In the genomic region with DNA sequence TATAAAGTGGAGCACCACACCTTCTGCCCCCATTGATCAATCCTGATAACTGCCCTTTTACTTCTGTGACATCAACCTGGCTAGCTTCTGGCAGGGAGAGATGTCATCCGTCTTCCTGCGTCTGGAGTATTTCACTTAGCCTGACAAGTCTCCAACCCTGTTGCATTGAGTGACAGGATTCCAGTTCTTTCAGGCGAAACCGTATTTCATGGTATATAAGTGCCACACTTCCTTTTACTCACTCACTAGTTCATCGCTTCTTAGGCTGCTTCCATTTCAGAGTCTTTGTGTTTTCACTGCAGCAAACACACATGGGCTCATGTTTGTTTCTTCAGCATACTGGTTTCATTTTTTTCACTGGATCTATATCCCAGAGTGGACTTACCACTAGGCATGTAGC, we compare ENCODE assay signal across 22 mouse cellular contexts. TPM values are rescaled to one million over a fixed set of nuclear protein-coding genes. Genes with fewer than 3 reads are reported as not detected.
DNase-seq lines count a peak whose midpoint lies in the region; ATAC-seq and TF ChIP-seq lines count a peak whose summit lies in the region.
"Had no signal": no experiment of that assay in that cellular context is flagged by ENCODE, and none has a peak within 500 bp of the region (broad histone marks: within the 10 kb centered on the region; RNA-seq: fewer than 3 reads in every experiment).

No protein-coding gene starts in this region.

- H3K27ac ChIP-seq in lung, embryonic 14.5 days (ENCODE audit: low read depth) = no peak overlapping the region
- H3K27ac ChIP-seq in heart, embryonic 15.5 days = no peak overlapping the region
- H3K27ac ChIP-seq: forebrain, embryonic 13.5 days; gastrocnemius, adult 2 months; hindbrain, embryonic 10.5 days; kidney, postnatal 0 days; layer of hippocampus, adult 2 months; limb, embryonic 13.5 days; liver, embryonic 15.5 days had no signal

- DNase-seq in heart, adult 11 months = peak; percentile 59
- no peak for DNase-seq in heart, adult 9 months (ENCODE audit: low spot score in 2 of 2)
- DNase-seq in lung, embryonic 14.5 days = peak; percentile 47
- no peak for DNase-seq in lung, postnatal 36 days
- DNase-seq in R1 (ENCODE audit: low read depth, low spot score) = peak; percentile 23
- no peak for DNase-seq in spleen, postnatal 14 days (ENCODE audit: low spot score in 2 of 2)
- no peak for DNase-seq in left cerebral cortex, adult 18-20 months (ENCODE audit: low spot score in 2 of 2)
- DNase-seq: cerebellum, postnatal 14 days; gastrocnemius, adult 2 months had no signal

- H3K27me3 ChIP-seq in lung, embryonic 14.5 days (ENCODE audit: insufficient read depth, low read length) = no peaks in the 10 kb centered on the region
- H3K27me3 ChIP-seq in heart, embryonic 15.5 days = no peaks in the 10 kb centered on the region
- H3K27me3 ChIP-seq: forebrain, embryonic 13.5 days; limb, embryonic 13.5 days; Patski had no signal

- no peak for ATAC-seq in lung, embryonic 14.5 days (ENCODE audit: insufficient read depth)
- 0 out of 2 replicates have a peak, but pooled peaks have one; percentile 22 for ATAC-seq in heart, embryonic 15.5 days (replicated peaks; ENCODE audit: insufficient number of reproducible peaks, insufficient read depth, low FRiP score, low read depth)
- ATAC-seq: forebrain, embryonic 13.5 days; Patski had no signal

- 17% methylated on average over 5 of the region's 5 CpGs for WGBS in lung, embryonic 14.5 days
- 13% methylated on average over 5 of the region's 5 CpGs for WGBS in heart, embryonic 15.5 days

- no peak overlapping the region for H3K9ac ChIP-seq in lung, embryonic 14.5 days
- H3K9ac ChIP-seq in heart, embryonic 15.5 days = no peak overlapping the region
- H3K9ac ChIP-seq: forebrain, embryonic 13.5 days; limb, embryonic 13.5 days; liver, embryonic 15.5 days had no signal

- H3K4me2 ChIP-seq in lung, embryonic 14.5 days = no peak overlapping the region
- H3K4me2 ChIP-seq in heart, embryonic 15.5 days = peak overlapping the region; percentile 37
- H3K4me2 ChIP-seq: forebrain, embryonic 13.5 days; limb, embryonic 13.5 days; liver, embryonic 15.5 days had no signal

- no peak overlapping the region for H3K4me3 ChIP-seq in lung, embryonic 14.5 days (ENCODE audit: low read depth, low read length)
- no peak overlapping the region for H3K4me3 ChIP-seq in heart, embryonic 15.5 days
- H3K4me3 ChIP-seq: forebrain, embryonic 13.5 days; gastrocnemius, adult 2 months; hindbrain, embryonic 10.5 days; layer of hippocampus, adult 2 months; limb, embryonic 13.5 days; liver, embryonic 15.5 days had no signal

- H3K4me1 ChIP-seq in lung, embryonic 14.5 days (ENCODE audit: insufficient read depth) = 0 out of 2 replicates have a peak, but pooled peaks cover 2% of the 10 kb centered on the region
- 0 out of 2 replicates have a peak, but pooled peaks cover 3% of the 10 kb centered on the region for H3K4me1 ChIP-seq in heart, embryonic 15.5 days (replicated peaks)
- H3K4me1 ChIP-seq: forebrain, embryonic 13.5 days; hindbrain, embryonic 10.5 days had no signal

- no peaks in the 10 kb centered on the region for H3K36me3 ChIP-seq in lung, embryonic 14.5 days (ENCODE audit: insufficient read depth)
- H3K36me3 ChIP-seq in heart, embryonic 15.5 days = no peaks in the 10 kb centered on the region
- H3K36me3 ChIP-seq: hindbrain, embryonic 10.5 days; limb, embryonic 13.5 days; liver, embryonic 15.5 days had no signal

- no peak for TF ChIP-seq CTCF in lung, embryonic 14.5 days (IDR thresholded peaks at IDR 0.05; ENCODE audit: low read depth)

- no peaks in the 10 kb centered on the region for H3K9me3 ChIP-seq in lung, embryonic 14.5 days (ENCODE audit: low read depth, low read length)
- no peaks in the 10 kb centered on the region for H3K9me3 ChIP-seq in heart, embryonic 15.5 days (replicated peaks)
- H3K9me3 ChIP-seq: forebrain, embryonic 13.5 days; hindbrain, embryonic 10.5 days; limb, embryonic 13.5 days; liver, embryonic 15.5 days had no signal

RNA-seq across cellular contexts. Expression of a gene that starts 19.5 kb away (rescaled TPM):
- 92.2 and 97.4 TPM in 2 replicates for polyA plus RNA-seq in lung, embryonic 14.5 days (2014; fragmentation: Nextera tagmentation; extraction: Ambion mirVana)
- polyA plus RNA-seq in heart, embryonic 15.5 days (2015; fragmentation: Nextera tagmentation; extraction: Ambion mirVana) = 53.9 and 55.2 TPM in 2 replicates
- total RNA-seq in left cerebral cortex, adult 18-20 months (2021) = 10 to 100 TPM; 95.5 to 97.3 TPM

RNA-seq across cellular contexts. Expression of a gene that starts 40.4 kb away (rescaled TPM):
- not detected in 2 replicates for polyA plus RNA-seq in lung, embryonic 14.5 days (2014; fragmentation: Nextera tagmentation; extraction: Ambion mirVana)
- polyA plus RNA-seq in heart, embryonic 15.5 days (2015; fragmentation: Nextera tagmentation; extraction: Ambion mirVana) = not detected in 2 replicates
- total RNA-seq in left cerebral cortex, adult 18-20 months (2021) = not detected
- total RNA-seq: gastrocnemius, adult 2 months; layer of hippocampus, adult 2 months had no signal
- polyA plus RNA-seq: forebrain, embryonic 13.5 days; hindbrain, embryonic 10.5 days; intestine, embryonic 14.5 days; kidney, postnatal 0 days; limb, embryonic 13.5 days; liver, embryonic 15.5 days; neural tube, embryonic 14.5 days; small intestine, adult 2 months; stomach, embryonic 14.5 days; thymus, postnatal 0 days had no signal

Comparison
In these comparisons a context has a peak if more than half of its experiments do, and no peak if none do; other contexts are left out.
1. DNase-seq: peak in heart, adult 11 months (single experiment), lung, embryonic 14.5 days (single experiment) and R1 (single experiment); none in heart, adult 9 months (0 of 2), lung, postnatal 36 days (single experiment), spleen, postnatal 14 days (0 of 2) and left cerebral cortex, adult 18-20 months (0 of 2).